Mouse (Mus musculus) embryonic fibroblast, embryonic 13.5 days (primary cell): ENCODE measurements around the gene Sar1b.

Experiments
- CTCF ChIP-seq: IDR thresholded peaks from 2 replicates; pipeline ENCODE4 v1.5.1; 2011; ENCODE audit warnings: mild to moderate bottlenecking, control low read depth, low read length, moderate library complexity, borderline replicate concordance; ENCODE audit not compliant: insufficient read depth
- POLR2A ChIP-seq: IDR thresholded peaks from 2 replicates; pipeline ENCODE4 v1.6.1; 2011; ENCODE audit warnings: low read depth, mild to moderate bottlenecking, control low read depth, low read length, moderate library complexity

DNA sequence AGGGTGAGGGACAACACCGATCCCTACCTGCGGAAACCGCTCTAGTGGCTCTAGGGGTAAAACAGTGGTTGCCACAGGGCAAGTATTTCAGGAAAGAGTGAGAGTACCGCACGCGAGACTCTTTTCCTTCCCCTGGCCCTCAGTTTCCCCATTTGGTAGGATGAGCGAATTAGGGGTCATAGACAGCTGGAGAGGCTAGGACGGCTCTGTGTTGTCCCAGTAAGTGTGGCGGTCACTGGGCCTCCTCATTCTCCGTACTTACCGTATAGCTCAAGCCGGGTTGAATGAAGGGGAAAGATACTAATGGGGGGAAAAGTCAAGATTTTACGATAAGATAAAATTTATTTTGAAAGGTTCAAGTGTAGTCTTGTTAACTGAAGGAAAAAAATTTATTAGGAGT, 468 bp downstream of the Sar1b start:
- TF ChIP-seq CTCF, result no peak
- no peak for TF ChIP-seq POLR2A
